Comparison of ENCODE assay signal across 8 mouse cellular contexts in genomic region chr10:99264301-99265010, GRCm38 (mm10). TPM values are rescaled to one million over a fixed set of nuclear protein-coding genes. Genes with fewer than 3 reads are reported as not detected.
DNase-seq lines count a peak whose midpoint lies in the region; ATAC-seq and TF ChIP-seq lines count a peak whose summit lies in the region.

No protein-coding gene starts in this region.

- TF ChIP-seq CTCF in bone marrow macrophage, adult 2 months (IDR thresholded peaks at IDR 0.05; ENCODE audit: low read depth, low read length), result no peak

- 0 out of 2 replicates have a peak, but pooled peaks have one; percentile 4 for TF ChIP-seq POLR2A in bone marrow macrophage, adult 2 months (IDR thresholded peaks at IDR 0.05; ENCODE audit: borderline replicate concordance, low read depth, low read length)

- H3K4me3 ChIP-seq in bone marrow macrophage, adult 2 months (ENCODE audit: insufficient read depth, low read length), result peak overlapping the region; percentile 82
- peak overlapping the region; percentile 90 for H3K4me3 ChIP-seq in heart, embryonic 11.5 days (ENCODE audit: low read depth, low read length)
- peak overlapping the region; percentile 90 for H3K4me3 ChIP-seq in kidney, embryonic 16.5 days (ENCODE audit: low read length)
- peak overlapping the region; percentile 74 for H3K4me3 ChIP-seq in midbrain, embryonic 10.5 days

- H3K27ac ChIP-seq in bone marrow macrophage, adult 2 months (ENCODE audit: insufficient read depth, low read depth, low read length), result peak overlapping the region; percentile 84
- H3K27ac ChIP-seq in heart, embryonic 11.5 days (ENCODE audit: low read depth, low read length), result peak overlapping the region; percentile 99
- peak overlapping the region; percentile 100 for H3K27ac ChIP-seq in kidney, embryonic 16.5 days (ENCODE audit: low read length)
- H3K27ac ChIP-seq in midbrain, embryonic 10.5 days (replicated peaks), result peak overlapping the region; percentile 98

- peak overlapping the region; percentile 96 for H3K4me2 ChIP-seq in heart, embryonic 11.5 days
- H3K4me2 ChIP-seq in kidney, embryonic 16.5 days (replicated peaks; ENCODE audit: low read depth, low read length), result peak overlapping the region; percentile 85

- peaks cover 3% of the 10 kb centered on the region for H3K36me3 ChIP-seq in heart, embryonic 11.5 days (ENCODE audit: control insufficient read depth, insufficient read depth, low read length)
- peaks cover 14% of the 10 kb centered on the region for H3K36me3 ChIP-seq in kidney, embryonic 16.5 days (ENCODE audit: insufficient read depth, low read length)
- H3K36me3 ChIP-seq in midbrain, embryonic 10.5 days, result peaks cover 10% of the 10 kb centered on the region

- no peaks in the 10 kb centered on the region for H3K9me3 ChIP-seq in heart, embryonic 11.5 days (replicated peaks; ENCODE audit: control insufficient read depth, low read length)
- no peaks in the 10 kb centered on the region for H3K9me3 ChIP-seq in kidney, embryonic 16.5 days (ENCODE audit: low read length)
- H3K9me3 ChIP-seq in midbrain, embryonic 10.5 days (replicated peaks), result no peaks in the 10 kb centered on the region

- peak; percentile 45 for DNase-seq in right cerebral cortex, postnatal 25 days
- DNase-seq in right cerebral cortex, postnatal 36 days (ENCODE audit: low spot score in 2 of 2), result no peak
- peak; percentile 55 for DNase-seq in midbrain, embryonic 10.5 days (ENCODE audit: low spot score)
- DNase-seq in thymus, postnatal 14 days, result peak; percentile 46
- no peak for DNase-seq in T-cell, adult 2 months (ENCODE audit: low spot score)

- ATAC-seq in heart, embryonic 11.5 days (replicated peaks; ENCODE audit: insufficient number of reproducible peaks, low FRiP score, low TSS enrichment), result no peak
- no peak for ATAC-seq in kidney, embryonic 16.5 days (ENCODE audit: low FRiP score, low TSS enrichment)

- H3K9ac ChIP-seq in heart, embryonic 11.5 days (ENCODE audit: low read depth, low read length), result peak overlapping the region; percentile 93
- peak overlapping the region; percentile 97 for H3K9ac ChIP-seq in kidney, embryonic 16.5 days (replicated peaks; ENCODE audit: low read length)

- H3K4me1 ChIP-seq in bone marrow macrophage, adult 2 months (ENCODE audit: control insufficient read depth, insufficient read depth, low read length), result peaks cover 25% of the 10 kb centered on the region
- peaks cover 10% of the 10 kb centered on the region for H3K4me1 ChIP-seq in heart, embryonic 11.5 days (ENCODE audit: control insufficient read depth, insufficient read depth, low read length)
- H3K4me1 ChIP-seq in kidney, embryonic 16.5 days (ENCODE audit: insufficient read depth, low read length), result peaks cover 54% of the 10 kb centered on the region
- H3K4me1 ChIP-seq in midbrain, embryonic 10.5 days, result peaks cover 75% of the 10 kb centered on the region

- H3K27me3 ChIP-seq in heart, embryonic 11.5 days (ENCODE audit: control insufficient read depth, insufficient read depth, low read length), result no peaks in the 10 kb centered on the region
- H3K27me3 ChIP-seq in kidney, embryonic 16.5 days (ENCODE audit: insufficient read depth, low read length), result no peaks in the 10 kb centered on the region
- H3K27me3 ChIP-seq in midbrain, embryonic 10.5 days (ENCODE audit: low read depth, poor library complexity, severe bottlenecking), result peaks cover 63% of the 10 kb centered on the region

- under 1% methylated on average over 26 of the region's 26 CpGs for WGBS in heart, embryonic 11.5 days (ENCODE audit: insufficient replicate concordance)
- WGBS in kidney, embryonic 16.5 days, result under 1% methylated on average over 26 of the region's 26 CpGs
- under 1% methylated on average over 26 of the region's 26 CpGs for WGBS in midbrain, embryonic 10.5 days

RNA-seq across cellular contexts. Expression of gene Dusp6, which starts 1.4 kb away (rescaled TPM):
- polyA plus RNA-seq in bone marrow macrophage, adult 2 months (2012; ENCODE audit: insufficient read depth, insufficient read length, missing spikeins), result 36.1 and 40.0 TPM in 2 replicates
- polyA plus RNA-seq in heart, embryonic 11.5 days (2014; fragmentation: Nextera tagmentation; extraction: Ambion mirVana), result 45.5 and 59.9 TPM in 2 replicates
- polyA plus RNA-seq in kidney, embryonic 16.5 days (2015; fragmentation: Nextera tagmentation; extraction: Ambion mirVana), result 87.9 and 95.9 TPM in 2 replicates
- polyA plus RNA-seq in midbrain, embryonic 10.5 days (2016; fragmentation: Nextera tagmentation; extraction: Ambion mirVana), result 52.1 and 66.0 TPM in 2 replicates

Comparison
In these comparisons a context has a peak if more than half of its experiments do, and no peak if none do; other contexts are left out.
1. DNase-seq: peak in right cerebral cortex, postnatal 25 days (single experiment), midbrain, embryonic 10.5 days (single experiment) and thymus, postnatal 14 days (single experiment); none in right cerebral cortex, postnatal 36 days (0 of 2) and T-cell, adult 2 months (single experiment).
2. Peak in every context shown above with its lines, with median percentiles within 50 percentile points of each other: H3K27ac ChIP-seq and H3K4me3 ChIP-seq.